Mouse (Mus musculus): ENCODE data around the gene Hist2h3b. TPM values are rescaled to one million over a fixed set of nuclear protein-coding genes. Genes with fewer than 3 reads are reported as not detected.
A peak's percentile ranks its signal among the peaks of the same experiment; 100 is the strongest.

Hist2h3b gene
- total RNA-seq (2015) (1,096 and 1,674 TPM in 2 replicates), total RNA-seq (2017) (491 and 548 TPM in 2 replicates)

DNA sequence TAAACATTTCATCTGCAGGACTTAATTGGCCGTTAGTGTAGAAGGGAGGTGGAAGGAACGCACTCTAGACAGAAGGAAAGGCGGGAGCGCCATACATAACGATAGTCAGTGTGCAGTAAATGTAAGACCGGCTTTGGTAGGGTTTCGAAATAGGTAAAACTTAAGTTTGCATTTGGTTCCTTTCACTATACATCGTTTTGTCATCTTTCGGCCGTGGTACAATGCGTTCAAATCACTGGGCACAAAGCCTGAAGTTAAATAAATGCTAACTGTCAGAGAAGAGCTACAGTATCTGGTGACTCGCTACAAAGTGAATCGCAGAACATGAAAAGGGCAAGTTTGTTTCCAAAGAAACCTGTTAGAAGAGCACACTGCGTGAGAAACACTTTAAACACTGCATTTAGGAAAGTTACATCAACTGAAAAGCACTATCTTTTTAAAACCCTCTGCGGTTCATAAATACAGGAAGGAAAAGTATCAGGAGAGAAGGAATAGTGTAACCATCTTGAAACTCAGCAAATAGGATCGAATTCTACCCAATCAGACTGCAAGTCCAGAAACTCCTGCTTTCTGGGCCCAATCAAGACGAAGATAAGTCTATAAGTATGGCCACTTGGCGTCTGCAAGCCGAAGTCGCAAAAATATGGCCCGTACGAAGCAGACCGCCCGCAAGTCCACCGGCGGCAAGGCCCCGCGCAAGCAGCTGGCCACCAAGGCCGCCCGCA, at the start of gene Hist2h3b:
Gene Hist2h3b (plus strand): TSS at position 604 of the 725 bp plus-strand sequence.
- peak; percentile 50 for ATAC-seq (ENCODE audit: poor library complexity, severe bottlenecking)

DNA sequence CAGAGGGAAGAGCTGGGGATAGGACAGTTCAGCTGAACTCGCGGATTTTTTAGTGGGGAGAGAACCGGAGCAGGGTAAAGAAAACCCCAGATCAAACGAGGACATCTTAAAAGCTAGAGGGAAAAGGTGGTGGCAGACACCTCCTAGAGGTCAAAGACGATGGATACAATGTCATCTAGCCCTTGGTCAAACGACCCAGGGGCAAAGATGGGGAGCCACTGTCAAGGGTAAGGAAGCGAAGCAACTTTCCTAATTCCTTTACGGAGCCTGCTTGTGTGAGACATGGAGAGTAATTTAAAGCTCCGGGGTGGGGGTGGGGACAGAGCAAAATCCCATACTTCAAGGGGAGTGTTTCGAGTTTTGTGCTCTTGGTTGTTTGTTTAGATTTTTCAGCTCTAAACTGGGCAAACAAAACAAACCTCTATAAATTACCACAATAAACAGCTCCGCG, 49.2 kb upstream of the Hist2h3b start:
- peak; percentile 16; the same call in 1 of the 2 replicates for ATAC-seq (ENCODE audit: poor library complexity, severe bottlenecking)

- peak; percentile 59 for ATAC-seq (ENCODE audit: poor library complexity, severe bottlenecking)
Measured at GRCm38 (mm10) chr3:96219661-96220130, 48.8 kb upstream of the Hist2h3b start, which contains the start of the genes Bola1 and Hist2h2ab. Bola1 (minus strand) TSS chr3:96219709. Hist2h2ab (plus strand) TSS chr3:96219865.

DNA sequence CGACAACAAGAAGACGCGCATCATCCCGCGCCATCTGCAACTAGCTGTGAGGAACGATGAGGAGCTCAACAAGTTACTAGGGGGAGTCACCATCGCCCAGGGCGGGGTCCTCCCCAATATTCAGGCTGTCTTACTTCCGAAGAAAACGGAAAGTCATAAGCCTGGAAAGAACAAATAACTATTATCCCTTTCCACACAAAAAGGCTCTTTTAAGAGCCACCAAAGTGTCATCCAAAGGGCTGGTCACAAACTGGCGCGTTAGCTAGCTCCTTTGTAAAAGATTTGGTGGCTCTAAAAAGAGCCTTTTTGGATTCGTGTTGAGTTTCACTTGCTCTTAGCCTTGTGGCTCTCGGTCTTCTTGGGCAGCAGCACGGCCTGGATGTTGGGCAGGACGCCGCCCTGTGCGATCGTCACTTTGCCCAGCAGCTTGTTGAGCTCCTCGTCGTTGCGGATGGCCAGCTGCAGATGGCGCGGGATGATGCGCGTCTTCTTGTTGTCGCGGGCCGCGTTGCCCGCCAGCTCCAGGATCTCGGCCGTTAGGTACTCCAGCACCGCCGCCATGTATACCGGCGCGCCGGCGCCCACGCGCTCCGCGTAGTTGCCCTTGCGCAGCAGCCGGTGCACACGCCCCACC, 48.2 kb upstream of the Hist2h3b start:
- ATAC-seq (ENCODE audit: poor library complexity, severe bottlenecking) = 0 out of 2 replicates have a peak, but pooled peaks have one; percentile 1

DNA sequence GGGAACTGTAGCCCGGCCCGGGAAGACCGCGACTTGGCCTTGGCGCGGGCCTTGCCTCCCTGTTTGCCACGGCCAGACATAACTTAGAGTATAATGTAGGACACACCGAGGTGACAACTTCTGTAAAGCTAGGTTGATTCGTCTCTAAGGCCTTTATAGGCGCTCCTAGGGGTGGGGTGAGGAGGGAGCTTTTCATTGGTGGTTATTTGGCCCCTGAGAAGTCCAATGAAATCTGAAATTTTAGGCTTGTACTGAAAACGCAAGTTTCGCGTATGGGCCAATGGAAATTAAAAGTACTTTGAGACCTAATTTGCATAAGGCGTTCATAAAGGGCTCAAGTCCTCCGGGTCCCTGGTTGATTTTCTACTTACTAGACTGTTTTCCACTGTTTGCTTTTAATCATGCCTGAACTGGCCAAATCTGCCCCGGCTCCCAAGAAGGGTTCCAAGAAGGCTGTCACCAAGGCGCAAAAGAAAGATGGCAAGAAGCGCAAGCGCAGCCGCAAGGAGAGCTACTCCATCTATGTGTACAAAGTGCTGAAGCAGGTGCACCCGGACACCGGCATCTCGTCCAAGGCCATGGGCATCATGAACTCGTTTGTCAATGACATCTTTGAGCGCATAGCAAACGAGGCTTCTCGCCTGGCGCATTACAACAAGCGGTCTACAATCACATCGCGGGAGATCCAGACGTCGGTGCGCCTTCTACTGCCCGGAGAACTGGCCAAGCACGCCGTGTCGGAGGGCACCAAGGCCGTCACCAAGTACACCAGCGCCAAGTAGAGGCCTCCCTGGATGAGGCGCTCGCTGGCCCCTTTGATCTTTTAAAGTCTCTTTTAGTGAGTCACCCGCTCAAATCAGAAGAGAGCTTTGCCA, 47.5 kb upstream of the Hist2h3b start, which contains the start of the genes Hist2h2ac and Hist2h2be:
Gene Hist2h2ac (minus strand): TSS at position 116 of the 875 bp plus-strand sequence.
Gene Hist2h2be (plus strand): TSS at position 355 of the 875 bp plus-strand sequence.
- ATAC-seq (ENCODE audit: poor library complexity, severe bottlenecking) = peak; percentile 76

GRCm38 (mm10) chr3:96221640-96222038, 46.8 kb upstream of the Hist2h3b start:
- ATAC-seq (ENCODE audit: poor library complexity, severe bottlenecking) = no peak

DNA sequence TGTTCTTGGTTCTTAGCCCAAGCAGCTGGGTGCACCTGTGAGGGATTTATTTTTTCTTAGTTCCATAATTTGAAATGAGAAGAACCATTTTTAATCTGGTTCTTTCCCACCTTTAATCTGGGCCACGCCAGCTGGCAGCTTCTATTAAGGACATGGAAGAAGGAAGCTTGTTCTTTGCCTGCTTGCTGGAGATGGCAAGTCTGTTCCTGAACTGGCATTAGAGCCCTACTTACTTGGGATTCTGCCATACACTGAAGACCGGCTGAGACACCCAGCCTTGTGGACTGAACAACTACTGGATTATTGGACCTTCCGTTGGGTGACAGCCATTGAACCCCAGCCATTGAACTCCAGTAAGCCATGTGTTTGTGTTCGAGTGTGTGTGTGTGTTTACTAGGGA, 45.7 kb upstream of the Hist2h3b start:
- ATAC-seq (ENCODE audit: poor library complexity, severe bottlenecking) = no peak

GRCm38 (mm10) chr3:96225421-96225820, 43.0 kb upstream of the Hist2h3b start:
- no peak for ATAC-seq (ENCODE audit: poor library complexity, severe bottlenecking)

DNA sequence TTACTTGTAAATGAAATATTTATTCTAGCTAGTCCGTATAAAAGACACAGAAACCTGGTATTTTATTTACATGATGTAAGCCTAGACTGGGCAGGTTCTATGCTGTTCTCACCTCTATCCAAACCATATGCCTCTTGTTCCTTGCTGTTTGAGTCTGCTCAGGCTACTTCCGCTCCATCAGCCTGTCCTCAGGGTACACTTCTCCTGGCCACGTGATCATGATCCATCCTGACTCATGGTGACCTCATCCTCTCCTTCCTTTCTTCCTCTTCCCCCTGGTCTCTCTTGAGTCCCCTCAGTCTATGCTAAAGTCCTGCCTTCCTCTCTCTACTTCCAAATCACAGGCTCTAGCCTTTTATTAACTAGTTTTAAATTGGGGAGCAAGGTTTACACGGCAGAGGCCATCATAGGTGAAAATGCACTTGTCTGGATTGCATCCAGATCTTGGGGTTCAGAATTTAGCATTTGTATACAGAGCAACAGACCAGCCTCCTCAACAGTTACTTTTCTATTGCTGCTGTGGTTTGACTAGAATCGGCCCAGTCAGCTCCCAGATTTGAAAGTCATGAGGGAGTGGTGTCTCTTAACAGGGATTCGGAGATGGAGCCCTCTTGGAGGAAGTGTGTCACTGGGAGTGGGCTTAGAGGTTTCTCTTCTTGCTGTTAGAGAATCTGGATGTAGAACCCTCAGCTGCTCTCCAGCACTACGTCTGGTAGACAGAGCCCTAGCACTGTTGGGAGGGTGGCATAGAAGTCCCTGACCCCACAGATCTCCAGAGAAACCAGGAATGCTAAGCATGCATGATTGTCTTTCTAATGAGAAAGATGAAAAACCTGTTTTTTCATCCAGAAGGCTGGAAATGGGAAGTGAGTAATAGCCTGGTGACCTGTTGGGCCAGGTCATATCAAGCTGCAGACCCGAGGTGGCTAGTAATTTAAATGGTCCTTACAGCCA, 41.5 kb upstream of the Hist2h3b start:
- peak; percentile 73 for ATAC-seq (ENCODE audit: poor library complexity, severe bottlenecking)

DNA sequence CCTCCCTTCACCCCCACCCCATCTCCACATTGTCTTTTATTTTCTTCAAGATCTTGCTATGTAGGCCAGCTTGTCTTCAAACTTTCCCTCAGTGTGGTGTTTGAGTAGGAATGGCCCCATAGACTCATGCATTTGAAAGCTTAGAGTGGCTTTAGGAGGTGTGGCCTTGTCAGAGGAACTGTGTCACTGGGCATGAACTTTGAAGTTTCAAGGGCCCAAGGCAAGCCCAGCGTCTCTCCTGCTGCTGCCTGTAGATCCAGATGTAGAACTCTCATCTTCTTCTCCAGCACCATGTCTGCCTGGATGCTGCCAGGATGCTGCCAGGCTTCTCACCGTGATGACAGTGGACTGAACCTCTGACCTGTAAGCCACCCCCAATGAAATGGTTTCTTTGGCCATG, 39.6 kb upstream of the Hist2h3b start:
- ATAC-seq (ENCODE audit: poor library complexity, severe bottlenecking) = no peak

- peak; percentile 53 for ATAC-seq (ENCODE audit: poor library complexity, severe bottlenecking)
Measured at GRCm38 (mm10) chr3:96230404-96230803, 38.0 kb upstream of the Hist2h3b start.

- ATAC-seq (ENCODE audit: poor library complexity, severe bottlenecking) = no peak
Measured at GRCm38 (mm10) chr3:96230910-96231757, 37.3 kb upstream of the Hist2h3b start.

DNA sequence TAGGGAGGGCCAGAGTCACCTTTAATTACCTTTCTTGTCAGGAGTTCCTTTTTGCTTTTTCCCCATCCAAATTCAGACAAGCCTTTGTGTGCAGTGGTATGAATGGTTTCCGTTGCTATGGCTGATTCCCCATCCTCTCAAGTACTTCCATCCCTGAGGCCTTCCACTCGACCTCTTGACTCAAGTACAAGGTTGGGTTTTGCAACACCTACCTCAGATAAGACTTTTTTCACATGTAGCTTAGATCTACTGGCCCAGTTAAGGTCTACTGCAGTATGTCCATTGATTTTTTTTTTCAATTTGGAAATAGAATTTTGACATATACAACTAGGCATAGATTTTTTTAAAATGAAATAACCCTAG, 36.7 kb upstream of the Hist2h3b start:
- no peak for ATAC-seq (ENCODE audit: poor library complexity, severe bottlenecking)

DNA sequence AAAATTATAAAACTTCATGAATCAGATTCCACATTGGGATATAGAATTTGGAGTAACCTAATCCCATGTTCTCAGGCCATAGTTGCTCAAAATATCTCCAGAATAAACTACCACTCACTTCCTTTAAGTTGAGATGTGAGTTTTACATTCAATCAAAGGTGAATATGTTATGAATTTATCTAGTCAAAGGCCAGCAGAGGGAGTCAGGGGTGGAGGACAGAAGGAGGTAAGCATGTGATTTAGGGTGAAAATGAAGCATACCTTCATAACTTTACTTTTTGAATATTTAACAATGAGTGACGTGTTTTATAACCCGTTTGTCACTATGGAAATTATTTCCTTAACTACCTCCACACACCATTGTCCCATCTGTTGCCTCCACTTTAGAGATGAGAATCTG, 33.5 kb upstream of the Hist2h3b start:
- ATAC-seq (ENCODE audit: poor library complexity, severe bottlenecking) = no peak

DNA sequence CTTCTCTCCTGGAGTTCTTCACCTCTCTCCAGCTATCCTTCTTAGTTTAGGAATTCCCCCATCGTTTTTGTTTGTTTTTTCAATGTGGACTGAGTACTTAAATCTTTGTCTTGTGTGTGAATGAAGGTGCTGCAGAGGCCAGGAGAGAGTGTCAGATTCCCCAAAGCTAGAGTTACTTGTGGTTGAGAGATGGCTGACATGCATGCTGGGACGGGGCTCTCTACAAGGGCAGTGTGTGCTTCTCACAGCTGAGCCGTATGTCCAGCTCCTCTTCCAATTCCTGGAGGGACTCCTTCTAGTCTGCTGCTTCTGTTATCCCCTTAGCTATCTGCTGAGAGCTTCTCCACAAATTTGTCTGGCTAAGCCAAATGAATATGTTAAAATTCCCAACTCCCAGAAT, 32.6 kb upstream of the Hist2h3b start:
- ATAC-seq (ENCODE audit: poor library complexity, severe bottlenecking) = no peak

GRCm38 (mm10) chr3:96236834-96237334, 31.6 kb upstream of the Hist2h3b start:
- no peak for ATAC-seq (ENCODE audit: poor library complexity, severe bottlenecking)

- ATAC-seq (ENCODE audit: poor library complexity, severe bottlenecking) = no peak
Measured at GRCm38 (mm10) chr3:96237335-96237903, 31.0 kb upstream of the Hist2h3b start.

DNA sequence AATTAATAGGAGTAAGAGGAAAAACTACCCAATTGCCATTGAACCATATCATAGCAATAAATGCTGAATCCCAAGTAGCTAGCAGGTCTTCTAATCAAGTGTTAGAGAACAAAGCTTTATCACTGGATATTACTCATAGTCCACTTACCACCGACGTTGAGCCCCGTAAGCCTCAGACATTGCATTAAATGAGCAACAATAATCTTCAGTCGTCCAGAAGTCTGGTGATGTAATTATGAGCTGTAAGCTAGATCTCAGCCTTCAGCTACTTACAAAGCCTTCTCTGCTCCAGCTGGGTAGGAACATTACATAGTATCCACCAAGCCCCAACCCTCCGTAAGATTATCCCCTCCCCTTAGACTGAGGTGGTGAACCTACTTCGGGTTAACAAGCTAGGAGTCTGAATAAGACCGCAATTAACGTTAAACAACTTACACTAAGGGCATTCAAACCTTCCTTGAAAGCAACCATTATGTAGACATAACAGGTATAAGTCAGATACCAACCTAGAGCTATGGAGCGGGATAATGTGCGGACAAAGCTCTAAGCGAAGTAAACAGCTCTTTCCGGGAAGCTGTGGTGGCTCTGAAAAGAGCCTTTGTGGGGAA, 30.4 kb upstream of the Hist2h3b start:
- no peak for ATAC-seq (ENCODE audit: poor library complexity, severe bottlenecking)

All from megakaryocyte, adult 5-6 weeks (primary cell).